Mouse (Mus musculus): ENCODE data around the gene Ankmy2. TPM values are rescaled to one million over a fixed set of nuclear protein-coding genes. Genes with fewer than 3 reads are reported as not detected.
A peak's percentile ranks its signal among the peaks of the same experiment; 100 is the strongest.

Gene Ankmy2
- polyA plus RNA-seq, 1 experiment from 2014 or later = 26.7 TPM

GRCm38 (mm10) chr12:36150265-36150664 is 6.6 kb upstream of the Ankmy2 start:
- H3K36me3 ChIP-seq (ENCODE audit: control insufficient read depth, insufficient read depth) = no peaks in the 10 kb centered on the region
- 0 out of 2 replicates have a peak, but pooled peaks cover 2% of the 10 kb centered on the region for H3K9me3 ChIP-seq (replicated peaks; ENCODE audit: control insufficient read depth, low read length)
- peak overlapping the region; percentile 49 for H3K4me2 ChIP-seq (ENCODE audit: low read depth, low read length)
- H3K4me1 ChIP-seq (ENCODE audit: control insufficient read depth, insufficient read depth, low read length) = peaks cover 47% of the 10 kb centered on the region
- ATAC-seq (replicated peaks; ENCODE audit: extremely low read depth, insufficient read depth, low FRiP score) = no peak
- peak overlapping the region; percentile 30; the same call in 1 of the 2 replicates for H3K9ac ChIP-seq (ENCODE audit: low read length)
- peak overlapping the region; percentile 88 for H3K27ac ChIP-seq (ENCODE audit: low read length)
- H3K27me3 ChIP-seq (ENCODE audit: control insufficient read depth, insufficient read depth, low read length) = no peaks in the 10 kb centered on the region
- WGBS = 49% methylated on average over 2 of the region's 2 CpGs
- no peak overlapping the region for H3K4me3 ChIP-seq (ENCODE audit: low read length)

GRCm38 (mm10) chr12:36150737-36151136 is 6.2 kb upstream of the Ankmy2 start:
- Histone ChIP-seq H3K4me1 (ENCODE audit: control insufficient read depth, insufficient read depth, low read length) (peaks cover 49% of the 10 kb centered on the region), H3K27ac (ENCODE audit: low read length) (peak overlapping the region; percentile 88)

GRCm38 (mm10) chr12:36155141-36155641 is 1.7 kb upstream of the Ankmy2 start:
- Histone ChIP-seq H3K27ac (ENCODE audit: low read length) (peak overlapping the region; percentile 98), H3K9ac (ENCODE audit: low read length) (peak overlapping the region; percentile 97), H3K4me1 (ENCODE audit: control insufficient read depth, insufficient read depth, low read length) (peaks cover 38% of the 10 kb centered on the region), H3K9me3 (replicated peaks; ENCODE audit: control insufficient read depth, low read length) (no peaks in the 10 kb centered on the region), H3K36me3 (ENCODE audit: control insufficient read depth, insufficient read depth) (no peaks in the 10 kb centered on the region), H3K27me3 (ENCODE audit: control insufficient read depth, insufficient read depth, low read length) (no peaks in the 10 kb centered on the region), H3K4me2 (ENCODE audit: low read depth, low read length) (peak overlapping the region; percentile 69), H3K4me3 (ENCODE audit: low read length) (peak overlapping the region; percentile 97)
- no peak for ATAC-seq (replicated peaks; ENCODE audit: extremely low read depth, insufficient read depth, low FRiP score)
- 6% methylated on average over 8 of the region's 8 CpGs for WGBS

More at GRCm38 (mm10) chr12:36150737-36151136, 6.2 kb upstream of the Ankmy2 start:
- WGBS = 45% methylated on average over 2 of the region's 2 CpGs
- Histone ChIP-seq H3K9ac (ENCODE audit: low read length) (no peak overlapping the region; the same call in 1 of the 2 replicates), H3K4me2 (ENCODE audit: low read depth, low read length) (peak overlapping the region; percentile 49), H3K4me3 (ENCODE audit: low read length) (0 out of 2 replicates have a peak overlapping the region, but pooled peaks have one; percentile 8), H3K27me3 (ENCODE audit: control insufficient read depth, insufficient read depth, low read length) (no peaks in the 10 kb centered on the region), H3K36me3 (ENCODE audit: control insufficient read depth, insufficient read depth) (no peaks in the 10 kb centered on the region), H3K9me3 (replicated peaks; ENCODE audit: control insufficient read depth, low read length) (0 out of 2 replicates have a peak, but pooled peaks cover under 1% of the 10 kb centered on the region)
- ATAC-seq (replicated peaks; ENCODE audit: extremely low read depth, insufficient read depth, low FRiP score) = peak; percentile 55; the same call in 1 of the 2 replicates

- under 1% methylated on average over 33 of the region's 33 CpGs for WGBS
- H3K9ac ChIP-seq (ENCODE audit: low read length) = peak overlapping the region; percentile 97
- H3K4me2 ChIP-seq (ENCODE audit: low read depth, low read length) = peak overlapping the region; percentile 69
- no peaks in the 10 kb centered on the region for H3K27me3 ChIP-seq (ENCODE audit: control insufficient read depth, insufficient read depth, low read length)
- no peaks in the 10 kb centered on the region for H3K9me3 ChIP-seq (replicated peaks; ENCODE audit: control insufficient read depth, low read length)
- H3K36me3 ChIP-seq (ENCODE audit: control insufficient read depth, insufficient read depth) = no peaks in the 10 kb centered on the region
- peak; percentile 23 for ATAC-seq (replicated peaks; ENCODE audit: extremely low read depth, insufficient read depth, low FRiP score)
- peaks cover 30% of the 10 kb centered on the region for H3K4me1 ChIP-seq (ENCODE audit: control insufficient read depth, insufficient read depth, low read length)
- H3K4me3 ChIP-seq (ENCODE audit: low read length) = peak overlapping the region; percentile 97
- peak overlapping the region; percentile 98 for H3K27ac ChIP-seq (ENCODE audit: low read length)
These were observed 745 bp upstream of the Ankmy2 start for GRCm38 (mm10) chr12:36156101-36156636.

- Histone ChIP-seq H3K4me2 (ENCODE audit: low read depth, low read length) (peak overlapping the region; percentile 69), H3K36me3 (ENCODE audit: control insufficient read depth, insufficient read depth) (no peaks in the 10 kb centered on the region), H3K27ac (ENCODE audit: low read length) (peak overlapping the region; percentile 98), H3K4me3 (ENCODE audit: low read length) (peak overlapping the region; percentile 97), H3K9me3 (replicated peaks; ENCODE audit: control insufficient read depth, low read length) (no peaks in the 10 kb centered on the region), H3K9ac (ENCODE audit: low read length) (peak overlapping the region; percentile 92), H3K27me3 (ENCODE audit: control insufficient read depth, insufficient read depth, low read length) (no peaks in the 10 kb centered on the region), H3K4me1 (ENCODE audit: control insufficient read depth, insufficient read depth, low read length) (peaks cover 28% of the 10 kb centered on the region)
- ATAC-seq (replicated peaks; ENCODE audit: extremely low read depth, insufficient read depth, low FRiP score) = peak; percentile 16; the same call in 1 of the 2 replicates
- WGBS = 0% methylated on average over 14 of the region's 14 CpGs
These were observed 357 bp downstream of the Ankmy2 start for GRCm38 (mm10) chr12:36157304-36157637.

- peak within 1 kb of the TSS; percentile 98 for H3K27ac ChIP-seq (ENCODE audit: low read length)
- peak; percentile 42 for ATAC-seq (replicated peaks; ENCODE audit: extremely low read depth, insufficient read depth, low FRiP score)
- no peaks in the 10 kb centered on the region for H3K27me3 ChIP-seq (ENCODE audit: control insufficient read depth, insufficient read depth, low read length)
- no peaks in the 10 kb centered on the region for H3K36me3 ChIP-seq (ENCODE audit: control insufficient read depth, insufficient read depth)
- WGBS = 3% methylated on average over 26 of the region's 26 CpGs
- no peaks in the 10 kb centered on the region for H3K9me3 ChIP-seq (replicated peaks; ENCODE audit: control insufficient read depth, low read length)
- H3K4me1 ChIP-seq (ENCODE audit: control insufficient read depth, insufficient read depth, low read length) = peaks cover 26% of the 10 kb centered on the region
- H3K4me3 ChIP-seq (ENCODE audit: low read length) = peak within 1 kb of the TSS; percentile 97
- peak within 1 kb of the TSS; percentile 69 for H3K4me2 ChIP-seq (ENCODE audit: low read depth, low read length)
- peak within 1 kb of the TSS; percentile 97 for H3K9ac ChIP-seq (ENCODE audit: low read length)
These were observed 859 bp downstream of the Ankmy2 start, which contains the start of gene Bzw2 for GRCm38 (mm10) chr12:36157638-36158308. TSS of gene Bzw2 (minus strand) at chr12:36158080.

GRCm38 (mm10) chr12:36164126-36164791 is 7.3 kb downstream of the Ankmy2 start:
- Histone ChIP-seq H3K4me2 (ENCODE audit: low read depth, low read length) (no peak overlapping the region), H3K9me3 (replicated peaks; ENCODE audit: control insufficient read depth, low read length) (no peaks in the 10 kb centered on the region), H3K4me1 (ENCODE audit: control insufficient read depth, insufficient read depth, low read length) (peaks cover 19% of the 10 kb centered on the region), H3K9ac (ENCODE audit: low read length) (no peak overlapping the region), H3K27ac (ENCODE audit: low read length) (no peak overlapping the region), H3K36me3 (ENCODE audit: control insufficient read depth, insufficient read depth) (0 out of 2 replicates have a peak, but pooled peaks cover 3% of the 10 kb centered on the region), H3K27me3 (ENCODE audit: control insufficient read depth, insufficient read depth, low read length) (no peaks in the 10 kb centered on the region), H3K4me3 (ENCODE audit: low read length) (no peak overlapping the region)
- WGBS = 41% methylated on average over 7 of the region's 7 CpGs
- no peak for ATAC-seq (replicated peaks; ENCODE audit: extremely low read depth, insufficient read depth, low FRiP score)

GRCm38 (mm10) chr12:36165299-36165698 is 8.4 kb downstream of the Ankmy2 start:
- 65% methylated on average over 1 of the region's 1 CpGs for WGBS
- Histone ChIP-seq H3K27ac (ENCODE audit: low read length) (no peak overlapping the region), H3K9me3 (replicated peaks; ENCODE audit: control insufficient read depth, low read length) (no peaks in the 10 kb centered on the region), H3K27me3 (ENCODE audit: control insufficient read depth, insufficient read depth, low read length) (no peaks in the 10 kb centered on the region), H3K36me3 (ENCODE audit: control insufficient read depth, insufficient read depth) (peaks cover 3% of the 10 kb centered on the region; the same call in 1 of the 2 replicates), H3K4me1 (ENCODE audit: control insufficient read depth, insufficient read depth, low read length) (peaks cover 19% of the 10 kb centered on the region), H3K9ac (ENCODE audit: low read length) (no peak overlapping the region), H3K4me3 (ENCODE audit: low read length) (no peak overlapping the region), H3K4me2 (ENCODE audit: low read depth, low read length) (no peak overlapping the region)
- ATAC-seq (replicated peaks; ENCODE audit: extremely low read depth, insufficient read depth, low FRiP score) = no peak
